Mouse (Mus musculus): ENCODE results near the gene Zfhx3. TPM values are rescaled to one million over a fixed set of nuclear protein-coding genes. Genes with fewer than 3 reads are reported as not detected.

Gene Zfhx3
- total and polyA plus RNA-seq, 3 experiments, result 0.23 to 2.5 TPM; not detected in 1

GRCm38 (mm10) chr8:108554578-108555245 lies 612.3 kb downstream of the Zfhx3 start:
- DNase-seq (ENCODE audit: low read depth, low spot score), result no peak
- H3K9ac ChIP-seq (ENCODE audit: control insufficient read depth, low read depth, low read length, poor library complexity, severe bottlenecking), result no peak overlapping the region
- H3K27me3 ChIP-seq (ENCODE audit: control insufficient read depth in 1 of 2, insufficient read depth in 2 of 2, low read length in 2 of 2), result no peaks in the 10 kb centered on the region
- H3K9me3 ChIP-seq (replicated peaks; ENCODE audit: insufficient read depth, low read length), result no peaks in the 10 kb centered on the region
- no peak overlapping the region for H3K27ac ChIP-seq (ENCODE audit: control insufficient read depth, low read depth, low read length)
- no peaks in the 10 kb centered on the region for H3K79me2 ChIP-seq (ENCODE audit: control insufficient read depth, insufficient read depth, low read length, poor library complexity)
- no peaks in the 10 kb centered on the region for H3K4me1 ChIP-seq (ENCODE audit: control insufficient read depth in 1 of 2, insufficient read depth in 2 of 2, low read length in 2 of 2)
- TF ChIP-seq POLR2AphosphoS5 (IDR thresholded peaks at IDR 0.05; ENCODE audit: borderline replicate concordance, low read depth, low read length) (no peak), TCF12 (IDR thresholded peaks at IDR 0.05; ENCODE audit: low read depth, low read length) (no peak), JUND (IDR thresholded peaks at IDR 0.05; ENCODE audit: low read depth, low read length) (no peak), ZKSCAN1 (IDR thresholded peaks at IDR 0.05; ENCODE audit: low read depth, low read length) (no peak), BHLHE40 (IDR thresholded peaks at IDR 0.05; ENCODE audit: borderline replicate concordance, low read depth, low read length) (no peak), HCFC1 (IDR thresholded peaks at IDR 0.05; ENCODE audit: low read depth, low read length) (no peak)
- no peak overlapping the region for H3K4me3 ChIP-seq (ENCODE audit: control insufficient read depth in 1 of 2, insufficient read depth in 1 of 2, low read depth in 2 of 2, low read length in 2 of 2)
- H3K36me3 ChIP-seq (ENCODE audit: control insufficient read depth in 1 of 2, insufficient read depth in 2 of 2, low read length in 2 of 2), result no peaks in the 10 kb centered on the region

DNA sequence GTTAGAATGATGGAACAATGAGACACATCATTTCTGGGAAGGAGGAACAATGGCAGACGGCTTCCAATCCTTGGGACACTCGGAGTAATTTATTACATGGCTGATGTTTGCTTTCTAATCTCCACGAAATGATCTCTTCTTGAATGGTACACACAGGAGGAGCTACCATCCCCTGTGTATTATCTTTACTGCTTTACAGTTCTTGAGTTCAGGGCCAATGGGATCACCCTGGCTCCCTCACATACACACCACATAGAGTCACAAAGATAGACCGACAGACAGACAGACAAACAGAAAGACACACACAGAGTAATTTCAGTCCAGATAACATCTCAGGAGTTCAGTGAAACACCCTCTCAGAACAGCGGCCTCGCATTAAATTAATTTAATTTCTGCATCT lies 621.0 kb downstream of the Zfhx3 start:
- no peak for DNase-seq (ENCODE audit: low read depth, low spot score)
- Histone ChIP-seq H3K27me3 (ENCODE audit: control insufficient read depth in 1 of 2, insufficient read depth in 2 of 2, low read length in 2 of 2) (no peaks in the 10 kb centered on the region; a peak in 1 of 4 replicates), H3K4me1 (ENCODE audit: control insufficient read depth in 1 of 2, insufficient read depth in 2 of 2, low read length in 2 of 2) (no peaks in the 10 kb centered on the region), H3K79me2 (ENCODE audit: control insufficient read depth, insufficient read depth, low read length, poor library complexity) (no peaks in the 10 kb centered on the region), H3K9me3 (replicated peaks; ENCODE audit: insufficient read depth, low read length) (no peaks in the 10 kb centered on the region), H3K27ac (ENCODE audit: control insufficient read depth, low read depth, low read length) (no peak overlapping the region), H3K9ac (ENCODE audit: control insufficient read depth, low read depth, low read length, poor library complexity, severe bottlenecking) (no peak overlapping the region), H3K36me3 (ENCODE audit: control insufficient read depth in 1 of 2, insufficient read depth in 2 of 2, low read length in 2 of 2) (no peaks in the 10 kb centered on the region), H3K4me3 (ENCODE audit: control insufficient read depth in 1 of 2, insufficient read depth in 1 of 2, low read depth in 2 of 2, low read length in 2 of 2) (no peak overlapping the region)
- TF ChIP-seq POLR2AphosphoS5 (IDR thresholded peaks at IDR 0.05; ENCODE audit: borderline replicate concordance, low read depth, low read length), result no peak
- TF ChIP-seq MYB (IDR thresholded peaks at IDR 0.05; ENCODE audit: low read depth, low read length), result no peak
- no peak for TF ChIP-seq POLR2A (IDR thresholded peaks at IDR 0.05; ENCODE audit: control insufficient read depth in 1 of 2, insufficient read depth in 1 of 2, low read depth in 1 of 2, low read length in 2 of 2, poor library complexity in 1 of 2)
- TF ChIP-seq NELFE (IDR thresholded peaks at IDR 0.05; ENCODE audit: low read depth, low read length), result no peak
- TF ChIP-seq GATA1 (IDR thresholded peaks at IDR 0.05; ENCODE audit: low read depth, low read length), result no peak
- no peak for TF ChIP-seq E2F4 (IDR thresholded peaks at IDR 0.05; ENCODE audit: borderline replicate concordance, low read depth, low read length)
- no peak for TF ChIP-seq USF1 (IDR thresholded peaks at IDR 0.05; ENCODE audit: low read depth, low read length)
- no peak for TF ChIP-seq HCFC1 (IDR thresholded peaks at IDR 0.05; ENCODE audit: low read depth, low read length)
- TF ChIP-seq MAFK (IDR thresholded peaks at IDR 0.05; ENCODE audit: borderline replicate concordance, low read depth, low read length), result no peak
- no peak for TF ChIP-seq GABPA (IDR thresholded peaks at IDR 0.05; ENCODE audit: low read depth, low read length)

Data from MEL (cell line).